Mouse (Mus musculus): Measurements from ENCODE around the gene Pdpk1.
A peak's percentile ranks its signal among the peaks of the same experiment; 100 is the strongest.

The Pdpk1 gene

GRCm38 (mm10) chr17:24150824-24151223 is at the start of gene Pdpk1:
Gene Pdpk1 (minus strand): TSS chr17:24150924.
- DNase-seq = no peak

GRCm38 (mm10) chr17:24199741-24200140 is 49.0 kb upstream of the Pdpk1 start:
- DNase-seq = peak; percentile 27

GRCm38 (mm10) chr17:24199252-24199651 is 48.5 kb upstream of the Pdpk1 start:
- no peak for DNase-seq

- no peak for DNase-seq
Observed at GRCm38 (mm10) chr17:24197032-24197824, 46.5 kb upstream of the Pdpk1 start.

GRCm38 (mm10) chr17:24195349-24195748 is 44.6 kb upstream of the Pdpk1 start:
- DNase-seq = no peak

GRCm38 (mm10) chr17:24193769-24194168 is 43.0 kb upstream of the Pdpk1 start:
- no peak for DNase-seq

- DNase-seq = no peak
Observed at GRCm38 (mm10) chr17:24193268-24193667, 42.5 kb upstream of the Pdpk1 start.

GRCm38 (mm10) chr17:24192848-24193247 is 42.1 kb upstream of the Pdpk1 start:
- no peak for DNase-seq

- DNase-seq = no peak
Observed at GRCm38 (mm10) chr17:24191481-24191880, 40.8 kb upstream of the Pdpk1 start.

- DNase-seq = no peak
Observed at GRCm38 (mm10) chr17:24190934-24191333, 40.2 kb upstream of the Pdpk1 start.

- no peak for DNase-seq
Observed at GRCm38 (mm10) chr17:24174259-24174658, 23.5 kb upstream of the Pdpk1 start.

- peak; percentile 82 for DNase-seq
Observed at GRCm38 (mm10) chr17:24173423-24173822, 22.7 kb upstream of the Pdpk1 start.

- DNase-seq = no peak
Observed at GRCm38 (mm10) chr17:24171738-24172137, 21.0 kb upstream of the Pdpk1 start.

GRCm38 (mm10) chr17:24170729-24171128 is 20.0 kb upstream of the Pdpk1 start:
- DNase-seq = no peak

- DNase-seq = no peak
Observed at GRCm38 (mm10) chr17:24170125-24170524, 19.4 kb upstream of the Pdpk1 start.

GRCm38 (mm10) chr17:24169317-24170065 is 18.8 kb upstream of the Pdpk1 start, which contains the start of gene Atp6v0c:
Gene Atp6v0c (minus strand): TSS chr17:24169702.
- DNase-seq = peak; percentile 98

- peak; percentile 58 for DNase-seq
Observed at GRCm38 (mm10) chr17:24168590-24169277, 18.0 kb upstream of the Pdpk1 start.

- no peak for DNase-seq
Observed at GRCm38 (mm10) chr17:24167891-24168505, 17.3 kb upstream of the Pdpk1 start.

GRCm38 (mm10) chr17:24167120-24167519 is 16.4 kb upstream of the Pdpk1 start:
- peak; percentile 65 for DNase-seq

GRCm38 (mm10) chr17:24164566-24165259 is 14.0 kb upstream of the Pdpk1 start:
- peak; percentile 80 for DNase-seq

GRCm38 (mm10) chr17:24163176-24163962 is 12.6 kb upstream of the Pdpk1 start, which contains the start of gene Amdhd2:
Gene Amdhd2 (minus strand): TSS chr17:24163766.
- peak; percentile 99 for DNase-seq

Measured in kidney, adult 9 months (tissue).